19 mouse cellular contexts compared by ENCODE assay signal in genomic region chr1:191737871-191738270, GRCm38 (mm10). TPM values are rescaled to one million over a fixed set of nuclear protein-coding genes. Genes with fewer than 3 reads are reported as not detected.
DNase-seq lines count a peak whose midpoint lies in the region; ATAC-seq and TF ChIP-seq lines count a peak whose summit lies in the region.
"Had no signal": no experiment of that assay in that cellular context is flagged by ENCODE, and none has a peak within 500 bp of the region (broad histone marks: within the 10 kb centered on the region; RNA-seq: fewer than 3 reads in every experiment).

No protein-coding gene starts in this region.

- no peaks in the 10 kb centered on the region for H3K27me3 ChIP-seq in limb, embryonic 14.5 days (ENCODE audit: control insufficient read depth, insufficient read depth, low read length)
- H3K27me3 ChIP-seq in forebrain, embryonic 12.5 days: no peaks in the 10 kb centered on the region
- H3K27me3 ChIP-seq: hindbrain, embryonic 13.5 days; limb, embryonic 15.5 days; megakaryocyte, embryonic 14.5 days had no signal

- H3K27ac ChIP-seq in limb, embryonic 14.5 days (replicated peaks; ENCODE audit: low read depth, low read length): 0 out of 2 replicates have a peak overlapping the region, but pooled peaks have one; percentile 28
- no peak overlapping the region for H3K27ac ChIP-seq in forebrain, embryonic 12.5 days
- H3K27ac ChIP-seq: heart, adult 2 months; hindbrain, embryonic 13.5 days; left cerebral cortex, adult 2 months; limb, embryonic 15.5 days had no signal

- H3K4me3 ChIP-seq in lung, adult 2 months (replicated peaks; ENCODE audit: extremely low read depth, low read depth, low read length): no peak overlapping the region
- H3K4me3 ChIP-seq in limb, embryonic 14.5 days (replicated peaks; ENCODE audit: low read length): no peak overlapping the region
- H3K4me3 ChIP-seq in forebrain, embryonic 12.5 days (replicated peaks): no peak overlapping the region
- H3K4me3 ChIP-seq: heart, adult 2 months; hindbrain, embryonic 13.5 days; left cerebral cortex, adult 2 months; limb, embryonic 15.5 days; megakaryocyte, embryonic 14.5 days had no signal

- DNase-seq in gastrocnemius, postnatal 14 days: peak; percentile 27
- DNase-seq in gastrocnemius, postnatal 36 days: no peak
- peak; percentile 49 to 70 for DNase-seq in lung, adult 18-20 months
- no peak for DNase-seq in lung, adult 2 months
- no peak for DNase-seq in limb, embryonic 14.5 days (ENCODE audit: low spot score)
- DNase-seq in lung, postnatal 4 days: peak; percentile 34 to 73
- no peak for DNase-seq in spleen, postnatal 4 days (ENCODE audit: low spot score in 2 of 2)
- DNase-seq: cerebellum, adult 18-20 months; cerebellum, postnatal 36 days; heart, adult 2 months; kidney, postnatal 14 days; spleen, adult 18-20 months; thymus, postnatal 25 days had no signal

- H3K9ac ChIP-seq in limb, embryonic 14.5 days (ENCODE audit: low read depth, low read length, severe bottlenecking): no peak overlapping the region
- H3K9ac ChIP-seq in forebrain, embryonic 12.5 days: no peak overlapping the region
- H3K9ac ChIP-seq: hindbrain, embryonic 13.5 days; limb, embryonic 15.5 days had no signal

- H3K4me1 ChIP-seq in lung, adult 2 months (ENCODE audit: control insufficient read depth, insufficient read depth, low read length): peaks cover 8% of the 10 kb centered on the region
- no peaks in the 10 kb centered on the region; the same call in 1 of the 2 replicates for H3K4me1 ChIP-seq in limb, embryonic 14.5 days (ENCODE audit: control insufficient read depth, insufficient read depth, low read length)
- no peaks in the 10 kb centered on the region for H3K4me1 ChIP-seq in forebrain, embryonic 12.5 days
- H3K4me1 ChIP-seq: hindbrain, embryonic 13.5 days had no signal

- H3K9me3 ChIP-seq in limb, embryonic 14.5 days (ENCODE audit: control insufficient read depth, low read length): no peaks in the 10 kb centered on the region
- no peaks in the 10 kb centered on the region for H3K9me3 ChIP-seq in forebrain, embryonic 12.5 days
- H3K9me3 ChIP-seq: hindbrain, embryonic 13.5 days; limb, embryonic 15.5 days; megakaryocyte, embryonic 14.5 days had no signal

- no peak for ATAC-seq in limb, embryonic 14.5 days (ENCODE audit: low FRiP score, low read depth)
- ATAC-seq in forebrain, embryonic 12.5 days (ENCODE audit: low FRiP score): no peak
- ATAC-seq: midbrain, embryonic 16.5 days had no signal

- intact Hi-C loops in gastrocnemius, postnatal 14 days (cut with DNase I; ENCODE audit: low total_unique reads): no loop called here
- intact Hi-C loops in gastrocnemius, postnatal 36 days (cut with DNase I): no loop called here

- TF ChIP-seq POLR2A in lung, adult 2 months (IDR thresholded peaks at IDR 0.05; ENCODE audit: borderline replicate concordance, extremely low read depth, low read depth, low read length): no peak
- TF ChIP-seq POLR2A in limb, embryonic 14.5 days (IDR thresholded peaks at IDR 0.05; ENCODE audit: borderline replicate concordance, extremely low read depth, insufficient read depth, insufficient read length): no peak

- no peak overlapping the region for H3K4me2 ChIP-seq in limb, embryonic 14.5 days (replicated peaks; ENCODE audit: low read depth, low read length, severe bottlenecking)
- H3K4me2 ChIP-seq in forebrain, embryonic 12.5 days: no peak overlapping the region
- H3K4me2 ChIP-seq: hindbrain, embryonic 13.5 days; limb, embryonic 15.5 days had no signal

- H3K36me3 ChIP-seq in limb, embryonic 14.5 days (ENCODE audit: control insufficient read depth, insufficient read depth, low read length): peaks cover 22% of the 10 kb centered on the region; the same call in 1 of the 2 replicates
- peaks cover 8% of the 10 kb centered on the region; the same call in 1 of the 2 replicates for H3K36me3 ChIP-seq in forebrain, embryonic 12.5 days (replicated peaks)

- TF ChIP-seq CTCF in lung, adult 2 months (IDR thresholded peaks at IDR 0.05; ENCODE audit: insufficient read depth, low read length): no peak

- WGBS in lung, adult 2 months: 61% methylated on average over 6 of the region's 6 CpGs
- 75% methylated on average over 6 of the region's 6 CpGs for WGBS in limb, embryonic 14.5 days
- WGBS in forebrain, embryonic 12.5 days: 89% methylated on average over 6 of the region's 6 CpGs

RNA-seq across cellular contexts. Expression of gene Lpgat1, which starts 20.2 kb away (rescaled TPM):
- 10 to 100 TPM; 20.8 to 21.5 TPM for total RNA-seq in gastrocnemius, postnatal 14 days (2021)
- total RNA-seq in gastrocnemius, postnatal 36 days (2021): 10 to 100 TPM; 22.8 to 29.5 TPM
- 10.7 and 14.8 TPM in 2 replicates for polyA plus RNA-seq in lung, adult 2 months (2012; rRNA removed)
- polyA plus RNA-seq in limb, embryonic 14.5 days (2012; rRNA removed): 24.7 and 24.8 TPM in 2 replicates
- polyA plus RNA-seq in limb, embryonic 14.5 days (2014; fragmentation: Nextera tagmentation; extraction: Ambion mirVana): 39.9 and 45.4 TPM in 2 replicates
- polyA plus RNA-seq in forebrain, embryonic 12.5 days (2016; fragmentation: Nextera tagmentation; extraction: Ambion mirVana): 31.8 and 35.8 TPM in 2 replicates

Comparison
In these comparisons a context has a peak if more than half of its experiments do, and no peak if none do; other contexts are left out.
1. DNase-seq: peak in gastrocnemius, postnatal 14 days (single experiment), lung, adult 18-20 months (2 of 2) and lung, postnatal 4 days (2 of 2); none in gastrocnemius, postnatal 36 days (0 of 2), lung, adult 2 months (single experiment), limb, embryonic 14.5 days (single experiment) and spleen, postnatal 4 days (0 of 2).